Mouse (Mus musculus) spleen, adult 2 months (tissue): ENCODE data around the gene Xpnpep2. TPM values are rescaled to one million over a fixed set of nuclear protein-coding genes. Genes with fewer than 3 reads are reported as not detected.

Experiments used
- DNase-seq, 2 experiments: peaks; one replicate each; pipeline versions ENCODE4 v3.0.0 to v3.0.0-alpha.2; 2012 to 2021; ENCODE audit warnings: low spot score in 2 of 2, low read depth in 1 of 2
- H3K27ac ChIP-seq: fragments of 200-500 bp; 2 replicates; pipeline ENCODE4 v1.5.1; 2012; ENCODE audit warnings: low read length, inconsistent platforms; ENCODE audit not compliant: insufficient read depth
- H3K27me3 ChIP-seq: fragments of 200-500 bp; 2 replicates; pipeline ENCODE4 v1.6.1; 2012; ENCODE audit warnings: mild to moderate bottlenecking, moderate library complexity, low read length, inconsistent platforms; ENCODE audit not compliant: control insufficient read depth, insufficient read depth
- H3K36me3 ChIP-seq: fragments of 200-500 bp; 2 replicates; pipeline ENCODE4 v1.6.1; 2012; ENCODE audit warnings: mild to moderate bottlenecking, low read length, inconsistent platforms; ENCODE audit not compliant: control insufficient read depth, insufficient read depth
- H3K4me1 ChIP-seq: fragments of 200-500 bp; 2 replicates; pipeline ENCODE4 v1.6.1; 2011; ENCODE audit warnings: inconsistent platforms; ENCODE audit not compliant: control insufficient read depth, insufficient read depth, insufficient read length
- H3K4me3 ChIP-seq: fragments of 200-500 bp; 2 replicates; pipeline ENCODE4 v1.5.1; 2011; ENCODE audit warnings: mild to moderate bottlenecking, inconsistent platforms; ENCODE audit not compliant: insufficient read depth, insufficient read length; ENCODE audit errors: extremely low read depth
- CTCF ChIP-seq: fragments of 200-500 bp; IDR thresholded peaks from 2 replicates; pipeline ENCODE4 v1.5.1; 2011; ENCODE audit warnings: mild to moderate bottlenecking, inconsistent platforms; ENCODE audit not compliant: insufficient read depth, insufficient read length, insufficient replicate concordance; ENCODE audit errors: extremely low read depth
- POLR2A ChIP-seq: fragments of 200-500 bp; IDR thresholded peaks from 2 replicates; pipeline ENCODE4 v1.6.1; 2011; ENCODE audit warnings: low read depth, low read length, inconsistent platforms
- WGBS: fragments of 180-500 bp; shearing (Covaris S2); methylation state at CpG from one replicate; pipeline ENCODE4 v1.1.7; 2018; 5-methylcytosine and 5-hydroxymethylcytosine counted together
- polyA plus RNA-seq: library from polyadenylated mRNA; depleted of rRNA; stranded (reverse); fragments of >200 nt; gene quantifications from 2 replicates; pipeline ENCODE4 v1.2.3, GENCODE M21; 2012

Xpnpep2 gene
- polyA plus RNA-seq, 1 experiment: 0.08 TPM

DNA sequence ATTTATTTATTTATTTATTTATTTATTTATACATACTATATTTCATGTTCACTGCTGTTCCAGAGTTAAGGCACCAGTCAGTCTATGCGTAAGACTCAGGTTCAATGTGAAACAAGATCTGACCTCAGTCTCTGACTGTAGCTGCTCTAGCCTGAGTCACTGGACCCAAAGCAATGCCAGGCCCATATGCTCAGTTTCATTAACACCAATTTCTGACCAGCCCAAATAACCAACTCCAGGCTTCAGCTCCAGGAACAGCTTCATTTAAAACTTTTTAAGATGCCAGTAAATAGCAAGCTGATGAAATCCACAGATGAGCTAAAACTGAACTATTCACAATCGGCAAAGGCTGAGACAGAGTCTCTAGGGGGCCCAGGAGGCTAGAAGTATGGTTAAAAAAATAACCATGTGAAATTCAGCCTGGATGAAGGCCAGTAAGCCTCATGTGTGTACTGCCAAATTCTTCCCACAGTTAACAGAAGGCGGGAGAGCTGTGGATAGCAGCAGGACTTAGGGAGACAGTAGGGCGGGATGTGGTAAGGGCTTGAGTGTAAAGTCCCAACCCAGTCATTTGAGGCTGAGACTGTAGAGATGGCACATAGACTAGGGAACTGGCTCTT lies 31.6 kb upstream of the Xpnpep2 start:
- Histone ChIP-seq H3K27me3 (no peaks in the 10 kb centered on the region), H3K4me3 (no peak overlapping the region), H3K36me3 (no peaks in the 10 kb centered on the region), H3K27ac (no peak overlapping the region), H3K4me1 (no peaks in the 10 kb centered on the region)
- no peak for DNase-seq
- WGBS: 84% methylated on average over 4 of the region's 4 CpGs
- no peak for TF ChIP-seq POLR2A
- no peak for TF ChIP-seq CTCF

DNA sequence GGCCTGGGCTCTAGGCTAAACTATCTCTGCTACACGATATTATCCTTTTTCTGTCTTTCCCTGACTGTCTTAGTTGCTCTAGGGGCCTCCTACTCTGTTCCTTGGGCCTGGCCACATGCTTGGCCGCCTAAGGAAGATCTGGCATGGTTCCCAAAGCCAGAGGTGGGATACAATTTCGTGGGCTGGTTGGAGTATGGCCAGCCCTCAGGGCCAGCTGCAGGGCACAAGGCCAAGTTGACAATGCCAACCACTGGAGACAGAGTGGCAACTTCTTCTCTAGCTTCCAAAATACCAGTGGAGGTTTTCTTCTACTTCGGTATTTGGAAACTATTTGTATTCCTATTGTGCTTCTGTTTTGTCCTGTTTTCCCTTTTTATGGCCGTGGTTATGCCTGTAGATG lies 26.2 kb upstream of the Xpnpep2 start:
- Histone ChIP-seq H3K4me3 (no peak overlapping the region), H3K27me3 (no peaks in the 10 kb centered on the region), H3K27ac (no peak overlapping the region), H3K4me1 (no peaks in the 10 kb centered on the region), H3K36me3 (no peaks in the 10 kb centered on the region)
- 61% methylated on average over 5 of the region's 5 CpGs for WGBS
- DNase-seq: no peak
- no peak for TF ChIP-seq POLR2A

DNA sequence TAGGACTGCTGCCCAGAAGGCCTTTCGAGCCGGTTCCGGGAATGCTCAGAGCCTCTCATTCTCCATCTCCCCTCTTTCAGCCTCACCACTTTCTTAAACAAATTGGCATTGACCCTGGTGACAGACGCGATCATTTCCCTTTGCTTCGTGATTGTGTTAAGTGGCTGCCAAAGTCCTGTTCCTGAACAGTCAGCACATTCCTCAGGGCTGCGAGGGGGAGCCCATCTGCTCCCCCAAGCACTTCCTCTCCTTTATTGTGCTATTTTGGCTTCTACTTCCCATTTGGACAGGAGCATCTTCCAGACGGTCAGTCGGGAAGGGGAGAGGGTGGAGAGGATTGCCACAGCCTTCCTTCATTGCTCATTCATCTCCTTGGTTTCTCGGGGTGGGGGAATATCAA lies 16.4 kb upstream of the Xpnpep2 start:
- Histone ChIP-seq H3K27ac (no peak overlapping the region), H3K36me3 (no peaks in the 10 kb centered on the region), H3K4me1 (no peaks in the 10 kb centered on the region), H3K4me3 (no peak overlapping the region), H3K27me3 (no peaks in the 10 kb centered on the region)
- whole genome bisulfite sequencing: 72% methylated on average over 10 of the region's 10 CpGs
- no peak for TF ChIP-seq POLR2A
- no peak for DNase-seq

DNA sequence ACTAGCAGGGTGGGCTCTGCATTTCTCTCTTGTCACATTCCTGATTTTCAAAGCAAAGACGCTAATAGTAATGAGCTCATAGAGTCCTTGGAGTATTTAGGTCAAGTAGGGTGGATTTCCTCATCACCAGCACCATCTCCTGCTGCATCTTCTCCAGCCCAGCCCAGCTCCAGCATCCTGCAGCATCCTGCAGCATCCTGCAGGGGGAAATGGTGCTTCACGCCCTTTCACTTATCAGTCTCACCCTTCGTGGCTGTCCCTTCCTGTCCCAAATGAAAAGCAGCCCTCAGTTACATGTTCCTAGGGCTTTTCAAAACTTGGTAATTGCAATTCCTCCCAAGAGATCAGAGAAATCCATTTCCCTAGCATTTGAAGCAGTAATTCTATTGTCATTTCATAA lies 15.0 kb upstream of the Xpnpep2 start:
- Histone ChIP-seq H3K27ac (no peak overlapping the region), H3K36me3 (no peaks in the 10 kb centered on the region), H3K4me3 (no peak overlapping the region), H3K27me3 (no peaks in the 10 kb centered on the region), H3K4me1 (peaks cover 5% of the 10 kb centered on the region; the same call in 1 of the 2 replicates)
- no peak for TF ChIP-seq POLR2A
- peak; percentile 18; the same call in 1 of the 2 replicates for TF ChIP-seq CTCF
- WGBS: 42% methylated on average over 3 of the region's 3 CpGs
- DNase-seq: no peak

DNA sequence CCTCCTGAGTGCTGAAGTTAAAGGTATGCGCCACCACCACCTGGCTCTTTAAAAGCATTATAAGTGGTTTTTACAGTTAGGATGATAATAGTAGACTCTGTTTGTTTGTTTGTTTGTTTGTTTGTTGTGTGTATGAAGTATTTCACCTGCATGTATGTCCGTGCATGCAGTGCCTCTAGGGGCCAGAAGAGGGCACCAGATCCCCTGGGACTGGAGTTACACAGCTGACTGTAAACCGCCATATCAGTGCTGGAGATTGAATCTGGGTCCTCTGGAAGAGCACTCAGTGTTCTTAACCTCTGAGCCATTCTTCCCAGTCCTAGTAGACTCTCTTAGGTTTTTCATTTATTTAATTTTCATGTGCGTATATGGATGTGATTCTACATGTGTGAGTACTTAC lies 13.9 kb upstream of the Xpnpep2 start:
- peaks cover 7% of the 10 kb centered on the region; the same call in 1 of the 2 replicates for H3K4me1 ChIP-seq
- 72% methylated on average over 4 of the region's 4 CpGs for whole genome bisulfite sequencing
- TF ChIP-seq POLR2A (no peak), CTCF (peak; percentile 37; the same call in 1 of the 2 replicates)
- peak in 1 of 2 experiments; percentile 50 for DNase-seq
- H3K27ac ChIP-seq: no peak overlapping the region
- no peaks in the 10 kb centered on the region for H3K27me3 ChIP-seq
- H3K36me3 ChIP-seq: no peaks in the 10 kb centered on the region
- no peak overlapping the region for H3K4me3 ChIP-seq

DNA sequence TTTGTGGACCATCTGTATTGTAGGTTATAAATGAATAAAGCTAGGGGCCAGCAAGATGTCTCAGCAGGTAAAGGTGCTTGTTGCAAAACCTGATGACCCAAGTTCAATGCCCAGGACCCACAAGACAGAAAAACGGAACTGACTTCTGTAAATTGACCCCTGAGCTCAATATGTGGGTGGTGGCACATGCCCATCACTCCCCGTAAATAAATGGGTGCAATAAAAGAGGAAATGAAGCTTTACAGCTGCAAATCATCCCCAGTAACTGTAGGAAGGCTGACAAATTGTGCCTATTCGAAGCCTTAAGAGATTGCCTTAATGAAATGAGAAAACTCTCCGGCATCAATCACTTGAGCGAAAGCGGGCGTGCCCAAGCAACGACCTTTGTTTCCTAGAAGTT lies 11.9 kb upstream of the Xpnpep2 start:
- peaks cover 7% of the 10 kb centered on the region; the same call in 1 of the 2 replicates for H3K4me1 ChIP-seq
- no peak for DNase-seq
- no peak for TF ChIP-seq POLR2A
- no peak for TF ChIP-seq CTCF
- H3K27ac ChIP-seq: no peak overlapping the region
- WGBS: 53% methylated on average over 8 of the region's 8 CpGs
- no peaks in the 10 kb centered on the region for H3K27me3 ChIP-seq
- no peaks in the 10 kb centered on the region for H3K36me3 ChIP-seq
- H3K4me3 ChIP-seq: no peak overlapping the region

DNA sequence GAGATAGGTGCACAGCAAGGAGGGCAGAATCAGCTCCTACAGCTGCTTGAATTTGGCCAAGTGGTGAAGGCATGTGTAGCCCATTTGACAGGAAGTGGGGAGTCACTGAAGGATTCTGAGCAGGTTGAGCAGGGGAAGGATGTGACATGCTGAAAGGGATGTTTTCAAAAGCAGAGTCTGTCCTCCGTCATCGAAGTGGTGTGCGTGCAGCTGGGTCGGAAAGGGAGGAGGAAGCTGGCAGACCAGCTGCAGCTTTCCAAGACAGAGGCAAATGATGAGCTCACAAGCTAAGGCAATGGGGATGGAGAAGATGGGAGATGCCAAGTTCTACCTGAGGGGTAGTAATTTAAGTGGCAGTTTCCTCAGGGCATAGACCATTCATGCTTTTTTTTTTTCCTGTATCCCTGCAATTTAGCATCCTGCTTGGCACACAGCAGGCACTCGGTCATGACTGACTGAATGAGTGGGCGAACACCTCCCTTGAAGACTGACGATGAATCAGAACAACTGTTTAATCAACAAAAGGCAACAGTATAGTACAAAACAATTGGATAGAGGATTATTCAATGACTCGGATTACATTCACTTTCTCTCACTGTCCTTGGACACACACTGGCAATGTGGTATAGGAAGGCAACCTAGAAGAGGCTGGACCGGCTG lies 9.9 kb upstream of the Xpnpep2 start:
- Histone ChIP-seq H3K36me3 (no peaks in the 10 kb centered on the region), H3K4me1 (peaks cover 7% of the 10 kb centered on the region; the same call in 1 of the 2 replicates), H3K4me3 (no peak overlapping the region), H3K27me3 (no peaks in the 10 kb centered on the region), H3K27ac (no peak overlapping the region)
- WGBS: 68% methylated on average over 9 of the region's 9 CpGs
- peak; percentile 7 to 41 for DNase-seq
- TF ChIP-seq POLR2A (no peak), CTCF (no peak)
